ENCODE assay signal across 17 mouse cellular contexts in genomic region chr2:123385622-123386418, GRCm38 (mm10).
DNase-seq lines count a peak whose midpoint lies in the region; ATAC-seq lines count a peak whose summit lies in the region.
"Had no signal": no experiment of that assay in that cellular context is flagged by ENCODE, and none has a peak within 500 bp of the region (broad histone marks: within the 10 kb centered on the region; RNA-seq: fewer than 3 reads in every experiment).

No protein-coding gene starts in this region.

- H3K27me3 ChIP-seq in midbrain, embryonic 10.5 days (ENCODE audit: low read depth, poor library complexity, severe bottlenecking): no peaks in the 10 kb centered on the region
- no peaks in the 10 kb centered on the region for H3K27me3 ChIP-seq in midbrain, embryonic 15.5 days (replicated peaks)
- no peaks in the 10 kb centered on the region for H3K27me3 ChIP-seq in hindbrain, embryonic 16.5 days (replicated peaks; ENCODE audit: control insufficient read depth, insufficient read depth, low read length)
- H3K27me3 ChIP-seq: heart, embryonic 12.5 days; kidney, embryonic 15.5 days; limb, embryonic 12.5 days; megakaryocyte, embryonic 14.5 days; stomach, embryonic 15.5 days had no signal

- peak; percentile 24 for DNase-seq in embryo, embryonic 10.5 days (ENCODE audit: low spot score)
- no peak for DNase-seq in embryo, embryonic 10 days (ENCODE audit: low spot score)
- DNase-seq in midbrain, embryonic 10.5 days (ENCODE audit: low spot score): peak; percentile 14
- DNase-seq in WW6 (ENCODE audit: low read depth, low spot score): peak; percentile 7
- no peak for DNase-seq in layer of hippocampus, adult 18-20 months (ENCODE audit: low spot score in 2 of 2)
- DNase-seq in spleen, postnatal 14 days (ENCODE audit: low spot score in 2 of 2): no peak
- DNase-seq: embryo, embryonic 11 days; gastrocnemius, postnatal 36 days; lung, adult 18-20 months; thymus, postnatal 25 days had no signal

- no peak; the same call in 1 of the 2 replicates for ATAC-seq in midbrain, embryonic 15.5 days (replicated peaks)
- peak; percentile 51 for ATAC-seq in hindbrain, embryonic 16.5 days

- no peak overlapping the region for H3K4me3 ChIP-seq in midbrain, embryonic 10.5 days
- H3K4me3 ChIP-seq in midbrain, embryonic 15.5 days: no peak overlapping the region
- H3K4me3 ChIP-seq in hindbrain, embryonic 16.5 days (ENCODE audit: low read length): no peak overlapping the region
- H3K4me3 ChIP-seq: heart, embryonic 12.5 days; kidney, embryonic 15.5 days; limb, embryonic 12.5 days; megakaryocyte, embryonic 14.5 days; stomach, embryonic 15.5 days had no signal

- H3K9me3 ChIP-seq in midbrain, embryonic 10.5 days (replicated peaks): no peaks in the 10 kb centered on the region
- H3K9me3 ChIP-seq in midbrain, embryonic 15.5 days: no peaks in the 10 kb centered on the region
- no peaks in the 10 kb centered on the region for H3K9me3 ChIP-seq in hindbrain, embryonic 16.5 days (ENCODE audit: control insufficient read depth, low read length)
- H3K9me3 ChIP-seq: heart, embryonic 12.5 days; kidney, embryonic 15.5 days; limb, embryonic 12.5 days; stomach, embryonic 15.5 days had no signal

- 56% methylated on average over 6 of the region's 6 CpGs for WGBS in midbrain, embryonic 10.5 days
- 51% methylated on average over 6 of the region's 6 CpGs for WGBS in midbrain, embryonic 15.5 days
- 48% methylated on average over 6 of the region's 6 CpGs for WGBS in hindbrain, embryonic 16.5 days

- no peak overlapping the region for H3K4me2 ChIP-seq in midbrain, embryonic 15.5 days
- no peak overlapping the region for H3K4me2 ChIP-seq in hindbrain, embryonic 16.5 days (ENCODE audit: low read length)
- H3K4me2 ChIP-seq: heart, embryonic 12.5 days; kidney, embryonic 15.5 days; limb, embryonic 12.5 days; stomach, embryonic 15.5 days had no signal

- H3K27ac ChIP-seq in midbrain, embryonic 10.5 days (replicated peaks): no peak overlapping the region
- H3K27ac ChIP-seq in midbrain, embryonic 15.5 days: no peak overlapping the region
- H3K27ac ChIP-seq in hindbrain, embryonic 16.5 days (ENCODE audit: low read depth, low read length): peak overlapping the region; percentile 51; the same call in 1 of the 2 replicates
- H3K27ac ChIP-seq: kidney, embryonic 15.5 days; limb, embryonic 12.5 days; stomach, embryonic 15.5 days had no signal

- peaks cover 22% of the 10 kb centered on the region for H3K4me1 ChIP-seq in midbrain, embryonic 10.5 days
- no peaks in the 10 kb centered on the region for H3K4me1 ChIP-seq in midbrain, embryonic 15.5 days
- no peaks in the 10 kb centered on the region; the same call in 1 of the 2 replicates for H3K4me1 ChIP-seq in hindbrain, embryonic 16.5 days (ENCODE audit: control insufficient read depth, insufficient read depth, low read depth, low read length)
- H3K4me1 ChIP-seq: heart, embryonic 12.5 days; kidney, embryonic 15.5 days; limb, embryonic 12.5 days; megakaryocyte, embryonic 14.5 days; stomach, embryonic 15.5 days had no signal

- H3K36me3 ChIP-seq in midbrain, embryonic 10.5 days: no peaks in the 10 kb centered on the region
- H3K36me3 ChIP-seq in midbrain, embryonic 15.5 days (replicated peaks): no peaks in the 10 kb centered on the region
- no peaks in the 10 kb centered on the region for H3K36me3 ChIP-seq in hindbrain, embryonic 16.5 days (ENCODE audit: control insufficient read depth, insufficient read depth, low read length)
- H3K36me3 ChIP-seq: heart, embryonic 12.5 days; kidney, embryonic 15.5 days; limb, embryonic 12.5 days; stomach, embryonic 15.5 days had no signal

- H3K9ac ChIP-seq in midbrain, embryonic 15.5 days: no peak overlapping the region
- no peak overlapping the region for H3K9ac ChIP-seq in hindbrain, embryonic 16.5 days (ENCODE audit: low read depth, low read length)
- H3K9ac ChIP-seq: heart, embryonic 12.5 days; kidney, embryonic 15.5 days; limb, embryonic 12.5 days; stomach, embryonic 15.5 days had no signal

Comparison
In these comparisons a context has a peak if more than half of its experiments do, and no peak if none do; other contexts are left out.
1. DNase-seq: peak in embryo, embryonic 10.5 days (single experiment), midbrain, embryonic 10.5 days (single experiment) and WW6 (single experiment); none in embryo, embryonic 10 days (single experiment), layer of hippocampus, adult 18-20 months (0 of 2) and spleen, postnatal 14 days (0 of 2).